Mouse (Mus musculus) myocyte (in vitro differentiated cells): Measurements from ENCODE around the gene Kif5c.

Experiments used
- CEBPB ChIP-seq: IDR thresholded peaks from 2 replicates; pipeline ENCODE4 v1.6.1; 2011; ENCODE audit warnings: mild to moderate bottlenecking, moderate library complexity; ENCODE audit not compliant: poor library complexity, insufficient read depth, severe bottlenecking
- E2F4 ChIP-seq: IDR thresholded peaks from one replicate; pipeline ENCODE4 v1.6.1; 2011; ENCODE audit warnings: mild to moderate bottlenecking, control low read depth, moderate library complexity; ENCODE audit not compliant: insufficient read depth
- MAX ChIP-seq: IDR thresholded peaks from one replicate; pipeline ENCODE4 v1.6.1; 2011; ENCODE audit warnings: low read depth, mild to moderate bottlenecking, control low read depth
- MYOD1 ChIP-seq, 3 experiments: IDR thresholded peaks; one replicate each; pipeline ENCODE4 v1.6.1; 2011; ENCODE audit warnings: control low read depth in 2 of 3, low read depth in 2 of 3, mild to moderate bottlenecking in 2 of 3, moderate library complexity in 1 of 3; ENCODE audit not compliant: insufficient read length in 2 of 3, control insufficient read depth in 1 of 3
- POLR2A ChIP-seq: IDR thresholded peaks from one replicate; pipeline ENCODE4 v1.6.1; 2011; ENCODE audit warnings: low read depth, mild to moderate bottlenecking, control low read depth, moderate library complexity; ENCODE audit not compliant: insufficient read length
- POLR2AphosphoS2 ChIP-seq: IDR thresholded peaks from one replicate; pipeline ENCODE4 v1.6.1; 2011; ENCODE audit warnings: low read depth, control low read depth; ENCODE audit not compliant: insufficient read length
- SRF ChIP-seq: IDR thresholded peaks from one replicate; pipeline ENCODE4 v1.6.1; 2011; ENCODE audit warnings: low read depth; ENCODE audit not compliant: control insufficient read depth, insufficient read length
- TCF12 ChIP-seq: IDR thresholded peaks from one replicate; pipeline ENCODE4 v1.6.1; 2011; ENCODE audit warnings: mild to moderate bottlenecking, control low read depth; ENCODE audit not compliant: poor library complexity, insufficient read depth, severe bottlenecking
- TCF3 ChIP-seq: IDR thresholded peaks from one replicate; pipeline ENCODE4 v1.6.1; 2011; ENCODE audit warnings: low read depth, control low read depth; ENCODE audit not compliant: insufficient read length
- USF1 ChIP-seq: IDR thresholded peaks from one replicate; pipeline ENCODE4 v1.6.1; 2011; ENCODE audit warnings: low read depth, mild to moderate bottlenecking, control low read depth, moderate library complexity

GRCm38 (mm10) chr2:49657666-49658065 is 38.6 kb downstream of the Kif5c start:
- TF ChIP-seq TCF12 (no peak), MYOD1 (IDR thresholded peaks at IDR 0.05; ENCODE audit: control insufficient read depth in 1 of 3, insufficient read length in 2 of 3, low read depth in 2 of 3) (no peak), POLR2AphosphoS2 (no peak), E2F4 (no peak), CEBPB (no peak), POLR2A (no peak), USF1 (no peak), MAX (no peak), TCF3 (no peak), SRF (no peak)
